17 mouse cellular contexts compared by ENCODE assay signal in genomic region chr4:148473496-148473895, GRCm38 (mm10). TPM values are rescaled to one million over a fixed set of nuclear protein-coding genes. Genes with fewer than 3 reads are reported as not detected.
"Had no signal": no experiment of that assay in that cellular context is flagged by ENCODE, and none has a peak within 500 bp of the region (broad histone marks: within the 10 kb centered on the region; RNA-seq: fewer than 3 reads in every experiment).

No protein-coding gene starts in this region.

- H3K4me1 ChIP-seq: hindbrain, embryonic 15.5 days; liver, embryonic 15.5 days; midbrain, embryonic 10.5 days; neural tube, embryonic 15.5 days had no signal

- H3K9ac ChIP-seq: hindbrain, embryonic 15.5 days; limb, embryonic 12.5 days; liver, embryonic 15.5 days; neural tube, embryonic 15.5 days had no signal

- H3K4me2 ChIP-seq: hindbrain, embryonic 15.5 days; limb, embryonic 12.5 days; liver, embryonic 15.5 days; neural tube, embryonic 15.5 days had no signal

- H3K27me3 ChIP-seq: hindbrain, embryonic 15.5 days; limb, embryonic 12.5 days; liver, embryonic 15.5 days; neural tube, embryonic 15.5 days had no signal

- ATAC-seq: intestine, embryonic 16.5 days; lung, postnatal 0 days had no signal

- H3K4me3 ChIP-seq: hindbrain, embryonic 15.5 days; left cerebral cortex, adult 2 months; limb, embryonic 12.5 days; liver, embryonic 15.5 days; midbrain, embryonic 10.5 days; myocyte; neural tube, embryonic 15.5 days had no signal

- H3K9me3 ChIP-seq: hindbrain, embryonic 15.5 days; limb, embryonic 12.5 days; liver, embryonic 15.5 days; midbrain, embryonic 10.5 days; neural tube, embryonic 15.5 days had no signal

- H3K27ac ChIP-seq: hindbrain, embryonic 15.5 days; left cerebral cortex, adult 2 months; limb, embryonic 12.5 days; liver, embryonic 15.5 days; midbrain, embryonic 10.5 days; neural tube, embryonic 15.5 days had no signal

- DNase-seq: liver; lung, adult 2 months; lung, postnatal 36 days; midbrain, embryonic 14.5 days; right cerebral cortex, adult 18-20 months; thymus, adult 18-20 months; thymus, postnatal 25 days had no signal

RNA-seq across cellular contexts. Expression of gene Angptl7, which starts 26.8 kb away (rescaled TPM):
- total RNA-seq: megakaryocyte, adult 5-6 weeks had no signal
